Mouse (Mus musculus) neural tube, embryonic 10.5 days (tissue): ENCODE results near the gene Csde1.

Source experiments
- DNase-seq: peaks from one replicate; pipeline ENCODE4 v3.0.0-alpha.2; 2017; ENCODE audit warnings: low spot score; ENCODE audit errors: extremely low spot score

Csde1 gene

GRCm38 (mm10) chr3:103020249-103020942, at the start of gene Csde1:
Csde1 (plus strand) TSS chr3:103020426.
- peak; percentile 95 for DNase-seq

GRCm38 (mm10) chr3:102970508-102970907, 49.7 kb upstream of the Csde1 start:
- DNase-seq: no peak

GRCm38 (mm10) chr3:102976906-102977305, 43.3 kb upstream of the Csde1 start:
- DNase-seq: no peak

GRCm38 (mm10) chr3:102979550-102980348, 40.5 kb upstream of the Csde1 start:
- DNase-seq: peak; percentile 27

GRCm38 (mm10) chr3:102980349-102980736, 39.9 kb upstream of the Csde1 start:
- no peak for DNase-seq

- DNase-seq: no peak
Observed at GRCm38 (mm10) chr3:102991041-102991440, 29.2 kb upstream of the Csde1 start.

GRCm38 (mm10) chr3:102992936-102993335, 27.3 kb upstream of the Csde1 start:
- DNase-seq: no peak

- no peak for DNase-seq
Observed at GRCm38 (mm10) chr3:102995233-102995604, 25.0 kb upstream of the Csde1 start.

GRCm38 (mm10) chr3:102995605-102996321, 24.5 kb upstream of the Csde1 start, which contains the start of gene Sike1:
Sike1 (plus strand) TSS chr3:102995708.
- DNase-seq: peak; percentile 93

- DNase-seq: no peak
Observed at GRCm38 (mm10) chr3:102997036-102997435, 23.2 kb upstream of the Csde1 start.

- DNase-seq: no peak
Observed at GRCm38 (mm10) chr3:102997591-102997990, 22.6 kb upstream of the Csde1 start.

- no peak for DNase-seq
Observed at GRCm38 (mm10) chr3:103001595-103001994, 18.6 kb upstream of the Csde1 start.

GRCm38 (mm10) chr3:103017350-103017749, 2.9 kb upstream of the Csde1 start:
- DNase-seq: no peak

GRCm38 (mm10) chr3:103019462-103019861, 764 bp upstream of the Csde1 start:
- no peak for DNase-seq

- peak; percentile 89 for DNase-seq
Observed at GRCm38 (mm10) chr3:103020943-103021638, 865 bp downstream of the Csde1 start.

- no peak for DNase-seq
Observed at GRCm38 (mm10) chr3:103026174-103026573, 5.9 kb downstream of the Csde1 start.

- no peak for DNase-seq
Observed at GRCm38 (mm10) chr3:103040285-103040684, 20.1 kb downstream of the Csde1 start.

GRCm38 (mm10) chr3:103040861-103041379, 20.7 kb downstream of the Csde1 start:
- no peak for DNase-seq

- DNase-seq: no peak
Observed at GRCm38 (mm10) chr3:103056016-103056595, 35.9 kb downstream of the Csde1 start.

GRCm38 (mm10) chr3:103057752-103058151, 37.5 kb downstream of the Csde1 start:
- DNase-seq: peak; percentile 66
